Mouse (Mus musculus) erythroblast, embryonic 14.5 days (primary cell): Measurements from ENCODE around the gene Vmn1r16. TPM values are rescaled to one million over a fixed set of nuclear protein-coding genes. Genes with fewer than 3 reads are reported as not detected.
"Not testable (repeated sequence)": the region's sequence is repeated elsewhere in the genome, so short reads cannot be mapped to it uniquely, and the experiment has no call there.

Source experiments
- H3K27me3 ChIP-seq: 2 replicates; pipeline ENCODE4 v1.6.1; 2012; ENCODE audit warnings: inconsistent platforms; ENCODE audit not compliant: control insufficient read depth
- H3K36me3 ChIP-seq: 2 replicates; pipeline ENCODE4 v1.6.1; 2012; ENCODE audit warnings: mild to moderate bottlenecking, inconsistent platforms; ENCODE audit not compliant: control insufficient read depth
- H3K4me1 ChIP-seq: 2 replicates; pipeline ENCODE4 v1.6.1; 2012; ENCODE audit warnings: inconsistent platforms; ENCODE audit not compliant: control insufficient read depth
- H3K4me3 ChIP-seq: replicated peaks from 2 replicates; pipeline ENCODE3; 2012; ENCODE audit warnings: moderate library complexity, mild to moderate bottlenecking, inconsistent platforms
- H3K9me3 ChIP-seq: 2 replicates; pipeline ENCODE4 v1.6.1; 2012; ENCODE audit warnings: low read length, inconsistent platforms, mixed read lengths; ENCODE audit not compliant: control insufficient read depth
- GATA1 ChIP-seq: IDR thresholded peaks from 2 replicates; pipeline ENCODE4 v1.6.1; 2012; ENCODE audit warnings: low read length, inconsistent platforms, mixed read lengths
- TAL1 ChIP-seq: IDR thresholded peaks from 3 replicates; pipeline ENCODE4 v1.6.1; 2012; ENCODE audit warnings: low read length, inconsistent platforms, mixed read lengths
- polyA plus RNA-seq: library from polyadenylated mRNA; stranded (reverse); fragments of >175 nt; gene quantifications from 2 replicates; pipeline ENCODE4 v1.2.3, GENCODE M21; 2012

The Vmn1r16 gene
- not detected in 2 replicates for polyA plus RNA-seq

GRCm38 (mm10) chr6:57329394-57329793 lies at the start of gene Vmn1r16:
TSS of gene Vmn1r16 (minus strand) at chr6:57329494.
- H3K36me3 ChIP-seq = no peaks in the 10 kb centered on the region
- H3K9me3 ChIP-seq = peaks cover 4% of the 10 kb centered on the region
- no peak within 1 kb of the TSS for H3K4me3 ChIP-seq
- no peaks in the 10 kb centered on the region for H3K27me3 ChIP-seq
- H3K4me1 ChIP-seq = no peaks in the 10 kb centered on the region
- TF ChIP-seq GATA1 = no peak
- no peak for TF ChIP-seq TAL1

GRCm38 (mm10) chr6:57367496-57367895 lies 38.2 kb upstream of the Vmn1r16 start:
- Histone ChIP-seq H3K4me1 (no peaks in the 10 kb centered on the region), H3K27me3 (no peaks in the 10 kb centered on the region), H3K36me3 (no peaks in the 10 kb centered on the region), H3K4me3 (no peak overlapping the region), H3K9me3 (no peaks in the 10 kb centered on the region)
- no peak for TF ChIP-seq TAL1
- TF ChIP-seq GATA1 = no peak

- H3K4me3 ChIP-seq, H3K9me3 ChIP-seq, H3K27me3 ChIP-seq, H3K36me3 ChIP-seq, H3K4me1 ChIP-seq: not testable (repeated sequence)
These were observed 36.6 kb upstream of the Vmn1r16 start for GRCm38 (mm10) chr6:57365866-57366265.

- Histone ChIP-seq H3K36me3 (no peaks in the 10 kb centered on the region), H3K27me3 (no peaks in the 10 kb centered on the region), H3K4me3 (no peak within 1 kb of the TSS), H3K4me1 (no peaks in the 10 kb centered on the region), H3K9me3 (no peaks in the 10 kb centered on the region)
- TF ChIP-seq GATA1 (no peak), TAL1 (no peak)
These were observed 34.3 kb upstream of the Vmn1r16 start, which contains the start of gene Vmn1r17 for GRCm38 (mm10) chr6:57363627-57364026. TSS of gene Vmn1r17 (minus strand) at chr6:57363727.

- TF ChIP-seq GATA1 (no peak), TAL1 (no peak)
- no peaks in the 10 kb centered on the region for H3K36me3 ChIP-seq
- H3K27me3 ChIP-seq = no peaks in the 10 kb centered on the region
- H3K9me3 ChIP-seq = peaks cover 2% of the 10 kb centered on the region; the same call in 1 of the 2 replicates
- H3K4me3 ChIP-seq = no peak overlapping the region
- no peaks in the 10 kb centered on the region for H3K4me1 ChIP-seq
These were observed 27.6 kb upstream of the Vmn1r16 start for GRCm38 (mm10) chr6:57356864-57357263.

GRCm38 (mm10) chr6:57326176-57326575 lies 3.1 kb downstream of the Vmn1r16 start:
- Histone ChIP-seq H3K27me3 (no peaks in the 10 kb centered on the region), H3K36me3 (no peaks in the 10 kb centered on the region), H3K4me3 (no peak overlapping the region), H3K4me1 (no peaks in the 10 kb centered on the region), H3K9me3 (no peaks in the 10 kb centered on the region)
- TF ChIP-seq TAL1 (no peak), GATA1 (no peak)

- H3K36me3 ChIP-seq = no peaks in the 10 kb centered on the region
- H3K4me3 ChIP-seq = no peak overlapping the region
- no peak for TF ChIP-seq TAL1
- 0 out of 2 replicates have a peak, but pooled peaks cover 2% of the 10 kb centered on the region for H3K9me3 ChIP-seq
- H3K27me3 ChIP-seq = no peaks in the 10 kb centered on the region
- H3K4me1 ChIP-seq = no peaks in the 10 kb centered on the region
These were observed 50.3 kb downstream of the Vmn1r16 start for GRCm38 (mm10) chr6:57278952-57279351.

GRCm38 (mm10) chr6:57272517-57272916 lies 56.8 kb downstream of the Vmn1r16 start:
- Histone ChIP-seq H3K4me1 (no peaks in the 10 kb centered on the region), H3K27me3 (no peaks in the 10 kb centered on the region), H3K9me3 (no peaks in the 10 kb centered on the region), H3K4me3 (no peak overlapping the region), H3K36me3 (no peaks in the 10 kb centered on the region)
- no peak for TF ChIP-seq TAL1
- no peak for TF ChIP-seq GATA1

- H3K36me3 ChIP-seq = no peaks in the 10 kb centered on the region
- TF ChIP-seq GATA1 (no peak), TAL1 (no peak)
- no peaks in the 10 kb centered on the region for H3K4me1 ChIP-seq
- no peaks in the 10 kb centered on the region for H3K27me3 ChIP-seq
- H3K4me3 ChIP-seq = no peak overlapping the region
- no peaks in the 10 kb centered on the region for H3K9me3 ChIP-seq
These were observed 57.4 kb downstream of the Vmn1r16 start for GRCm38 (mm10) chr6:57271881-57272280.

Other genes starting within 250 kb of the Vmn1r16 start
- gene Vmn1r10, start 220.0 kb downstream of the Vmn1r16 start, polyA plus RNA-seq = not detected in 2 replicates
- gene Vmn1r11, start 196.0 kb downstream of the Vmn1r16 start, polyA plus RNA-seq = not detected in 2 replicates
- under 0.01 TPM in 1 of 2 replicates, not detected in the other for gene Vmn1r12, start 172.6 kb downstream of the Vmn1r16 start, polyA plus RNA-seq
- gene Vmn1r13, start 126.2 kb downstream of the Vmn1r16 start, polyA plus RNA-seq = 0.01 TPM in 1 of 2 replicates, not detected in the other
- gene Vmn1r14, start 97.8 kb downstream of the Vmn1r16 start, polyA plus RNA-seq = not detected in 2 replicates
- not detected in 2 replicates for gene Vmn1r15, start 71.5 kb downstream of the Vmn1r16 start, polyA plus RNA-seq
- gene Vmn1r17, start 34.2 kb upstream of the Vmn1r16 start, polyA plus RNA-seq = not detected in 2 replicates
- under 0.01 TPM in 2 replicates for gene Vmn1r18, start 66.3 kb upstream of the Vmn1r16 start, polyA plus RNA-seq
- not detected in 2 replicates for gene Vmn1r19, start 74.3 kb upstream of the Vmn1r16 start, polyA plus RNA-seq
- gene Vmn1r20, start 99.4 kb upstream of the Vmn1r16 start, polyA plus RNA-seq = 0.02 TPM in 1 of 2 replicates, not detected in the other
- not detected in 2 replicates for gene Ppm1k, start 206.0 kb upstream of the Vmn1r16 start, polyA plus RNA-seq